Mouse (Mus musculus): ENCODE measurements at regions not wholly inside any gene's neighbourhood (a gene's known extent, or its start where the extent isn't known, plus 50 kb on each side); places are given as distances from the start of the nearest gene placed in this dataset.

GRCm38 (mm10) chr14:58822938-58823337 is 319.8 kb downstream of the 1700129C05Rik start:
- DNase-seq (ENCODE audit: low spot score in 2 of 2): no peak

DNA sequence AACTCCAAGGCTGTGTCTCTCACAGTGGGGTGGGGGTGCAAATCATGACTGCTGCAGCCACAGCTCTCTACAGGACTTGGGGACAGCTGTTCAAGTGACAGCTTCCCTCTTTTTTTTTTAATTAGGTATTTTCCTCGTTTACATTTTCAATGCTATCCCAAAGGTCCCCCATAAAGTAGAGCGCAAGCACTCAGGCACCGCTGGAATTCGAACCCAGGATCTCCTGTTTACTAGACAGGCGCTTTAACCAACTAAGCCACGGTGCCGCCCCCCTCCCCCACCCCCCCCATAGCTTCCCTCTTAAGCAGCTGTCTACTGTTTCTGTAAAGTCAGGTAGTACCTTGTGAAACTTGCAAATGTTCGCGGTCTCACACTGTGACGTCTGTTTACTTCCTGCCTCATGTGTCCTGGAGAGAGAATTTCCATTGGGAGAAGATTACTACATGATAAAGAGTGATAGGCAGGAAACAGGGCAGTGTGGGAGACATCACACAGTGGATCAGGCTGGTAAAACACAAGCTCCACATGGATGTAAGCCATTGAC is 324.7 kb downstream of the 1700129C05Rik start:
- no peak for DNase-seq (ENCODE audit: low spot score in 2 of 2)

DNA sequence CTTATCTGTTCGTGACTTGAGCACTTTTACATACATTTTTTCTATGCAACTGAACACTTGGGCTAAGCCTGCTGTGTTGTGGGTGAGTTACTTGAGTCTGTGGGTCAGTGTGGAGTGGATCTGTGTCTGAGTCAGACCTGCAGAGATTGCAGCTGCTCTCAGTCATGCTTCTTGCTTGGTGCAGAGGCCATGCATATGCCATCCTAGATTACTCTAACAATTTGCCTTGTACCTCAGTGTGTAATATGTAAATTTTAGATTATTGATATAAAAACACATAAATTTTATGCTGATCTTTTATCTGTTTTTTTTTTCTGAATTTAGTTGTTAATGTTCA is 326.2 kb downstream of the 1700129C05Rik start:
- DNase-seq (ENCODE audit: low spot score in 2 of 2): no peak

- DNase-seq (ENCODE audit: low spot score in 2 of 2): no peak
These were observed 326.8 kb downstream of the 1700129C05Rik start for GRCm38 (mm10) chr14:58815616-58816539.

- DNase-seq (ENCODE audit: low spot score in 2 of 2): no peak
These were observed 330.1 kb downstream of the 1700129C05Rik start for GRCm38 (mm10) chr14:58812585-58812984.

DNA sequence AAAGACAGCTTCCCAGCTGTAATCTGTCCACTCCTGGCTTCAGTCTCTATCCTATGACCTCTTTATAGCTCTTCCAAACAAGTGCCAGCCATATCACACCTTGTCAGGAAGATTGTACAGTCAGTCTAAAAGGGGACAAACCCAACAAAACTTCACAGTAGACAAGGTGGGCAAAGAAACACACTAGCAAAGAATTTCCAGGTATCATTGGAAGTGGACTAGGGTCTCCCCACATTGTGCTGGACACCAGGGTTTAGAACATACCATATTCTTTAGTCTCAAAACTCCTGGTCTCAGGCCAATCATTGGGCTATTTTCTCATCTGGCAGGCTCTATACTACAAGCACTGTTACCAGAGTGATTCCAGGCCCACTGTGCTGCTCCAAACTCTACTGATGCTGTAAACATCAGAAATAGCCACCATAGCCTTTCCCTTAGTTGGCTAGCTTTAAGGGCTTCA is 341.3 kb downstream of the 1700129C05Rik start:
- no peak for DNase-seq (ENCODE audit: low spot score in 2 of 2)

GRCm38 (mm10) chr14:58788190-58788945 is 354.3 kb downstream of the 1700129C05Rik start:
- DNase-seq (ENCODE audit: low spot score in 2 of 2): no peak

GRCm38 (mm10) chr14:58787618-58788017 is 355.1 kb downstream of the 1700129C05Rik start:
- no peak for DNase-seq (ENCODE audit: low spot score in 2 of 2)

- DNase-seq (ENCODE audit: low spot score in 2 of 2): no peak
These were observed 355.8 kb downstream of the 1700129C05Rik start for GRCm38 (mm10) chr14:58786791-58787491.

- DNase-seq (ENCODE audit: low spot score in 2 of 2): no peak
These were observed 359.5 kb downstream of the 1700129C05Rik start for GRCm38 (mm10) chr14:58783201-58783600.

GRCm38 (mm10) chr14:58780306-58780705 is 362.4 kb downstream of the 1700129C05Rik start:
- DNase-seq (ENCODE audit: low spot score in 2 of 2): no peak

DNA sequence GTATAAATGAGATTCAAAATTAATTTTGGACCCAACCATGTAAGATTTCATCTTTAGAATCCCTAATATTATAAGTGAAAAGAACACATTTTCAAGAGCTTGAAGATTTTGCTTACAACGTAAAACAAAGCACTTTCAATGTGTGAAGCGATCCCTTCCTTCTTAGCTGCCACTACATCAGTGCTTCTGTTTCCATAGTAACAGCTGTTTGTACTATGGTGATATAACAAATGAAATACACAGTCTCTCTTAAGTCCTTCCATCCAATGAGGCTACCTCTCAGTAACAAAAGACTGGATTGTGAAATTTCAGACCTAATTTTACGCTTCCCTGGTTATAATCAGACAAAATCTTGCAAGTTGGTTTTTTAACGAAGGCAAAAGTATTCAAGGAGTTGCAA is 364.0 kb downstream of the 1700129C05Rik start:
- DNase-seq (ENCODE audit: low spot score in 2 of 2): no peak

DNA sequence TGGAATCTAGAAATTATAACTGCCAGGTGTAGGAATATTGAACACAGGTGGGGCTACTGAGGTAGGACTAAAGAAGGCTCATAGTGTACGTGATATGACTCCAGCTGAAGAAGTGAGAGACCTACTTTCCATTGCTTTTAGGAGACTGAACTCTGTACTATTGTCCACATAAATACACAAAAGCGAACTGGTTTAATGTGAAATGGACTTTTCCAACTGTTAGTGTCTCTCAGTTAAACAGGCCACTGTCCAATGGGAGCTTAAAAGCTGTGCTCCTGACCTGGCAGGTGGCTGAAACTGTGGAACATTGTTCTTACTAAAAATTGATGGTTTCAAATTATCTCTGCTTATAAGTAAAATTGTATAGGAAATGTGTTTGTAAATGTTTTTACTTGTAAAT is 381.4 kb downstream of the 1700129C05Rik start:
- DNase-seq (ENCODE audit: low spot score in 2 of 2): no peak

GRCm38 (mm10) chr14:58759759-58760158 is 382.9 kb downstream of the 1700129C05Rik start:
- no peak for DNase-seq (ENCODE audit: low spot score in 2 of 2)

DNA sequence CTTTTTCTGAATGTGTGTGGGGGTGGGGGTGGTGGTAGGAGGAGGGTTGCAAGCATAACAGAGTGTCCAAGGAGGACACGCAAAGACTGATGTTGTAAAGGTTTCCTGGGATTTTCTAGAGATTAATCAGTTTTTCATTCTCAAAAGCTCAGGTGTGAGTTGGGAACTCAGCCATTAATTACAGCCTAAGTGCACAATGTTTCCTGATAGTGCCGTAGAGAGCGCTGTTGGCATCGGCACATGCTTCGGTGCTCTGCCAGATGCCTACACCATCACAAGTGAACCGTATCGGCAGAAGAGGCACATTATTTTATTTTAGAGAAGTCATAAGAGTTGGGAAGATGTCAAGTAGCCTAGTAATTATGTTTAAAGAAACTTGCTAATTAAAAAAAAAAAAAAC is 388.9 kb downstream of the 1700129C05Rik start:
- DNase-seq (ENCODE audit: low spot score in 2 of 2): no peak

DNA sequence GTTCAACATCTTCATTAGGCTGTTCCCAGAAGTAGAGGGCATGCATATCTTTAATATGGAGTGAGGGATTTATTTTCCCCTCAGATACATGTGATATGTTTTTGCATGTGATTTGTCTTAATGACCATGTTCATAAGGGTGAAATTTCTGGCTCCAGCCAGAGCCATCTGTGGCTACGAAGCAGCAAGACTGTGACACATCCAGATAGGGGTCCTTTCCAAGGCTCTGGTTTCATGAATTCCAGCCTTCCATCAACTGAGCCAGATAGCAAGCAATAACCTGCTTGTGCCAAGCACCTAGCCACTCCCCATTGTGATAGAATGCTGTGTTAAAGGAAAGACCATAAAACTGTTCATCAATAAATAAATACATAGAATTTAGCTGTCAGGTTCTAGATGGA is 389.6 kb downstream of the 1700129C05Rik start:
- no peak for DNase-seq (ENCODE audit: low spot score in 2 of 2)

GRCm38 (mm10) chr14:58726418-58726817 is 416.3 kb downstream of the 1700129C05Rik start:
- DNase-seq (ENCODE audit: low spot score in 2 of 2): no peak

DNA sequence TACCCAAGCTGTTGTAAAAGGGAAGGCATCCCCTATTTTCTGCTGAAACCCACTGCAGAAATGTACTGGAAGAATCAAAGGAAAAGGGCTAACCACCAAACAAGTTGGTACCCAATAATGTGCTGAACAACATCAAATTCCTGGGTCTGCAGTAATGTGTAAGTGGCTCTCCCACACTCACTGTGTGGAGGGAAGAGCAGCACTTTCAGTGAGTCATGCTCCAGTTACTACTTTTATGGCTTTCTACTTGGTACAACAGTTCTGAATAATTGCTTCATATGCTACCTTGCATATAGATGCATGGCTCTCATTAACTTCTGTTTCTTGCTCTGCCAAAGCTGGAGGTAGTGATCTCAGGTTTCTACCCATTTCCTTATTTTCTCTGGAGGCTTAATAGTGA is 427.8 kb downstream of the 1700129C05Rik start:
- no peak for DNase-seq (ENCODE audit: low spot score in 2 of 2)

DNA sequence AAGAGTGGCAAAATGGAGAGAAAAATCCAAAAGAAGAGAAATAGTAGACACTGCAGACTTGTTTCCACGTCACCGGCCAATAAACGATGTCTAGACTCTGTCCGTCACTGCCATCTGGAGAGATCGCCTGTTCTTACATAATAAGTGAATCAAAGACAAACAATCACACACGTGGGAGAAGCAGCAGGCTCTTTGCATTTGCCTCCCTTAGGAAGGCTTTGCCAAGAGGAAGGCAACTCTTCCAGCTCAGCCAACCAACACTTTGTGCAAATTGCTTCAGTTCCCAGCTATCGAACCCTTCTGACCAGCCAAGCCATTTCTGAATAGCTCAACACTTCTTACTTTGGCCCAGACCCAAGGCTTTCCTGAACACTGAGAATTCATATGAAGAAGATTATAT is 432.8 kb downstream of the 1700129C05Rik start:
- DNase-seq (ENCODE audit: low spot score in 2 of 2): peak; percentile 8 to 37

GRCm38 (mm10) chr14:58709281-58709680 is 433.4 kb downstream of the 1700129C05Rik start:
- no peak for DNase-seq (ENCODE audit: low spot score in 2 of 2)

- peak in 1 of 2 experiments; percentile 74 for DNase-seq (ENCODE audit: low spot score in 2 of 2)
These were observed 440.9 kb downstream of the 1700129C05Rik start for GRCm38 (mm10) chr14:58701765-58702164.

Data from left cerebral cortex, adult 9 months (tissue).